Mouse (Mus musculus): ENCODE data around the gene Gm20696. TPM values are rescaled to one million over a fixed set of nuclear protein-coding genes. Genes with fewer than 3 reads are reported as not detected.
A peak's percentile ranks its signal among the peaks of the same experiment; 100 is the strongest.

The Gm20696 gene
- total RNA-seq, 1 experiment = 0.58 TPM

GRCm38 (mm10) chr6:99383846-99384472, 282.6 kb downstream of the Gm20696 start:
- H3K4me1 ChIP-seq (ENCODE audit: control insufficient read depth in 2 of 2, insufficient read depth in 2 of 2, low read length in 2 of 2, poor library complexity in 1 of 2) = peaks cover 8 to 17% of the 10 kb centered on the region in 2 experiments
- no peak overlapping the region for H3K9ac ChIP-seq (ENCODE audit: insufficient read depth, low read depth, low read length, poor library complexity, severe bottlenecking)
- H3K27ac ChIP-seq (ENCODE audit: insufficient read depth, low read depth, low read length, poor library complexity, severe bottlenecking) = no peak overlapping the region
- no peak overlapping the region for H3K4me3 ChIP-seq (ENCODE audit: insufficient read depth in 1 of 2, low read depth in 1 of 2, low read length in 2 of 2, poor library complexity in 1 of 2, severe bottlenecking in 1 of 2)
- DNase-seq (ENCODE audit: low read depth, low spot score) = no peak
- in situ Hi-C loops (cut with MboI; ENCODE audit: low sequenced_read_pairs in 2 of 2, unreplicated experiment in 2 of 2) = no loop called here
- no peak for TF ChIP-seq CHD2 (IDR thresholded peaks at IDR 0.05; ENCODE audit: low read depth, low read length)
- TF ChIP-seq HCFC1 (IDR thresholded peaks at IDR 0.05; ENCODE audit: borderline replicate concordance, insufficient read depth, low read length) = no peak
- no peak for TF ChIP-seq ZNF384 (IDR thresholded peaks at IDR 0.05; ENCODE audit: low read depth, low read length)
- no peak for TF ChIP-seq ZC3H11A (IDR thresholded peaks at IDR 0.05; ENCODE audit: borderline replicate concordance, low read depth, low read length)
- TF ChIP-seq MAFK (IDR thresholded peaks at IDR 0.05; ENCODE audit: insufficient read depth, low read depth, low read length) = no peak
- no peaks in the 10 kb centered on the region for H3K36me3 ChIP-seq (ENCODE audit: control insufficient read depth, insufficient read depth, low read length, poor library complexity, severe bottlenecking)
- H3K9me3 ChIP-seq (ENCODE audit: control insufficient read depth, insufficient read depth, low read depth, low read length) = no peaks in the 10 kb centered on the region

GRCm38 (mm10) chr6:99380146-99380545, 286.5 kb downstream of the Gm20696 start:
- Histone ChIP-seq H3K9me3 (ENCODE audit: control insufficient read depth, insufficient read depth, low read depth, low read length) (no peaks in the 10 kb centered on the region), H3K4me1 (ENCODE audit: control insufficient read depth in 2 of 2, insufficient read depth in 2 of 2, low read length in 2 of 2, poor library complexity in 1 of 2) (peaks cover 13 to 22% of the 10 kb centered on the region in 2 experiments), H3K4me3 (ENCODE audit: insufficient read depth in 1 of 2, low read depth in 1 of 2, low read length in 2 of 2, poor library complexity in 1 of 2, severe bottlenecking in 1 of 2) (no peak overlapping the region), H3K9ac (ENCODE audit: insufficient read depth, low read depth, low read length, poor library complexity, severe bottlenecking) (no peak overlapping the region), H3K27ac (ENCODE audit: insufficient read depth, low read depth, low read length, poor library complexity, severe bottlenecking) (no peak overlapping the region; the same call in 1 of the 2 replicates), H3K36me3 (ENCODE audit: control insufficient read depth, insufficient read depth, low read length, poor library complexity, severe bottlenecking) (no peaks in the 10 kb centered on the region)
- TF ChIP-seq CHD2 (IDR thresholded peaks at IDR 0.05; ENCODE audit: low read depth, low read length) (no peak), MAFK (IDR thresholded peaks at IDR 0.05; ENCODE audit: insufficient read depth, low read depth, low read length) (no peak), ZC3H11A (IDR thresholded peaks at IDR 0.05; ENCODE audit: borderline replicate concordance, low read depth, low read length) (no peak), ZNF384 (IDR thresholded peaks at IDR 0.05; ENCODE audit: low read depth, low read length) (no peak), HCFC1 (IDR thresholded peaks at IDR 0.05; ENCODE audit: borderline replicate concordance, insufficient read depth, low read length) (no peak)
- DNase-seq (ENCODE audit: low read depth, low spot score) = no peak
- in situ Hi-C loops (cut with MboI; ENCODE audit: low sequenced_read_pairs in 2 of 2, unreplicated experiment in 2 of 2) = no loop called here

- TF ChIP-seq CHD2 (IDR thresholded peaks at IDR 0.05; ENCODE audit: low read depth, low read length) (no peak), HCFC1 (IDR thresholded peaks at IDR 0.05; ENCODE audit: borderline replicate concordance, insufficient read depth, low read length) (no peak), ZC3H11A (IDR thresholded peaks at IDR 0.05; ENCODE audit: borderline replicate concordance, low read depth, low read length) (no peak), ZNF384 (IDR thresholded peaks at IDR 0.05; ENCODE audit: low read depth, low read length) (no peak), MAFK (IDR thresholded peaks at IDR 0.05; ENCODE audit: insufficient read depth, low read depth, low read length) (no peak)
- in situ Hi-C loops (cut with MboI; ENCODE audit: low sequenced_read_pairs in 2 of 2, unreplicated experiment in 2 of 2) = no loop called here
- H3K27ac ChIP-seq (ENCODE audit: insufficient read depth, low read depth, low read length, poor library complexity, severe bottlenecking) = peak overlapping the region; percentile 54; the same call in 1 of the 2 replicates
- DNase-seq (ENCODE audit: low read depth, low spot score) = peak; percentile 73
- no peak overlapping the region; the same call in 1 of the 2 replicates for H3K9ac ChIP-seq (ENCODE audit: insufficient read depth, low read depth, low read length, poor library complexity, severe bottlenecking)
- no peaks in the 10 kb centered on the region for H3K36me3 ChIP-seq (ENCODE audit: control insufficient read depth, insufficient read depth, low read length, poor library complexity, severe bottlenecking)
- peak overlapping the region in 1 of 2 experiments; percentile 7; a peak in 1 of 4 replicates for H3K4me3 ChIP-seq (ENCODE audit: insufficient read depth in 1 of 2, low read depth in 1 of 2, low read length in 2 of 2, poor library complexity in 1 of 2, severe bottlenecking in 1 of 2)
- peaks cover 10 to 22% of the 10 kb centered on the region in 2 experiments; a peak in 3 of 4 replicates for H3K4me1 ChIP-seq (ENCODE audit: control insufficient read depth in 2 of 2, insufficient read depth in 2 of 2, low read length in 2 of 2, poor library complexity in 1 of 2)
- H3K9me3 ChIP-seq (ENCODE audit: control insufficient read depth, insufficient read depth, low read depth, low read length) = no peaks in the 10 kb centered on the region
These were observed 287.4 kb downstream of the Gm20696 start for GRCm38 (mm10) chr6:99378997-99379710.

GRCm38 (mm10) chr6:99377716-99378115, 288.9 kb downstream of the Gm20696 start:
- Histone ChIP-seq H3K9ac (ENCODE audit: insufficient read depth, low read depth, low read length, poor library complexity, severe bottlenecking) (no peak overlapping the region), H3K36me3 (ENCODE audit: control insufficient read depth, insufficient read depth, low read length, poor library complexity, severe bottlenecking) (no peaks in the 10 kb centered on the region), H3K4me1 (ENCODE audit: control insufficient read depth in 2 of 2, insufficient read depth in 2 of 2, low read length in 2 of 2, poor library complexity in 1 of 2) (peaks cover 10 to 17% of the 10 kb centered on the region in 2 experiments; a peak in 3 of 4 replicates), H3K27ac (ENCODE audit: insufficient read depth, low read depth, low read length, poor library complexity, severe bottlenecking) (no peak overlapping the region), H3K9me3 (ENCODE audit: control insufficient read depth, insufficient read depth, low read depth, low read length) (no peaks in the 10 kb centered on the region), H3K4me3 (ENCODE audit: insufficient read depth in 1 of 2, low read depth in 1 of 2, low read length in 2 of 2, poor library complexity in 1 of 2, severe bottlenecking in 1 of 2) (no peak overlapping the region)
- in situ Hi-C loops (cut with MboI; ENCODE audit: low sequenced_read_pairs in 2 of 2, unreplicated experiment in 2 of 2) = no loop called here
- no peak for DNase-seq (ENCODE audit: low read depth, low spot score)
- TF ChIP-seq ZNF384 (IDR thresholded peaks at IDR 0.05; ENCODE audit: low read depth, low read length) = no peak
- no peak for TF ChIP-seq HCFC1 (IDR thresholded peaks at IDR 0.05; ENCODE audit: borderline replicate concordance, insufficient read depth, low read length)
- no peak for TF ChIP-seq CHD2 (IDR thresholded peaks at IDR 0.05; ENCODE audit: low read depth, low read length)
- TF ChIP-seq ZC3H11A (IDR thresholded peaks at IDR 0.05; ENCODE audit: borderline replicate concordance, low read depth, low read length) = no peak
- no peak for TF ChIP-seq MAFK (IDR thresholded peaks at IDR 0.05; ENCODE audit: insufficient read depth, low read depth, low read length)
